Mouse (Mus musculus) neural tube, embryonic 11.5 days (tissue): Measurements from ENCODE around the gene Pnpla3. TPM values are rescaled to one million over a fixed set of nuclear protein-coding genes. Genes with fewer than 3 reads are reported as not detected.

Source experiments
- ATAC-seq: fragments of 200-750 bp; cut with Nextera tagmentation; 2 replicates; pipeline ENCODE4 v1.8.0; 2017; ENCODE audit warnings: moderate number of reproducible peaks, mild to moderate bottlenecking, moderate TSS enrichment, moderate library complexity; ENCODE audit not compliant: insufficient read depth, low FRiP score, low TSS enrichment
- DNase-seq: peaks from one replicate; pipeline ENCODE4 v3.0.0-alpha.2; 2015; ENCODE audit warnings: low spot score
- H3K27ac ChIP-seq: fragments of 300-500 bp; sonication (generic); 2 replicates; pipeline ENCODE4 v1.5.1; 2014; ENCODE audit warnings: low read depth, mild to moderate bottlenecking, low read length
- H3K27me3 ChIP-seq: fragments of 300-500 bp; sonication (generic); 2 replicates; pipeline ENCODE4 v1.6.1; 2014; ENCODE audit warnings: mild to moderate bottlenecking, low read length, mixed read lengths; ENCODE audit not compliant: control insufficient read depth, insufficient read depth
- H3K36me3 ChIP-seq: fragments of 300-500 bp; sonication (generic); 2 replicates; pipeline ENCODE4 v1.6.1; 2014; ENCODE audit warnings: mild to moderate bottlenecking, low read length, moderate library complexity, mixed read lengths; ENCODE audit not compliant: control insufficient read depth, insufficient read depth
- H3K4me1 ChIP-seq: fragments of 300-500 bp; sonication (generic); 2 replicates; pipeline ENCODE4 v1.6.1; 2014; ENCODE audit warnings: low read length, mixed read lengths; ENCODE audit not compliant: control insufficient read depth, insufficient read depth
- H3K4me2 ChIP-seq: fragments of 300-500 bp; sonication (generic); 2 replicates; pipeline ENCODE4 v1.6.1; 2014; ENCODE audit warnings: low read depth, mild to moderate bottlenecking, moderate library complexity
- H3K4me3 ChIP-seq: fragments of 300-500 bp; sonication (generic); 2 replicates; pipeline ENCODE4 v1.5.1; 2014; ENCODE audit warnings: low read depth, low read length
- H3K9ac ChIP-seq: fragments of 300-500 bp; sonication (generic); 2 replicates; pipeline ENCODE4 v1.6.1; 2014; ENCODE audit warnings: mild to moderate bottlenecking, low read length
- H3K9me3 ChIP-seq: fragments of 300-500 bp; sonication (generic); 2 replicates; pipeline ENCODE4 v1.6.1; 2016; ENCODE audit warnings: low read length; ENCODE audit not compliant: control insufficient read depth
- WGBS: fragments of 180-500 bp; shearing (Covaris S2); extraction: QIAGEN DNeasy Blood & Tissue Kit; methylation state at CpG from one replicate; pipeline ENCODE4 v1.1.7; 2014; 5-methylcytosine and 5-hydroxymethylcytosine counted together
- polyA plus RNA-seq: library from polyadenylated mRNA; unstranded; fragments of >200 nt; fragmentation: Nextera tagmentation; extraction: Ambion mirVana; gene quantifications from 2 replicates; pipeline ENCODE4 v1.2.1, GENCODE M21; 2014

Gene Pnpla3
- polyA plus RNA-seq, 1 experiment from 2014 or later = 0.29 TPM

DNA sequence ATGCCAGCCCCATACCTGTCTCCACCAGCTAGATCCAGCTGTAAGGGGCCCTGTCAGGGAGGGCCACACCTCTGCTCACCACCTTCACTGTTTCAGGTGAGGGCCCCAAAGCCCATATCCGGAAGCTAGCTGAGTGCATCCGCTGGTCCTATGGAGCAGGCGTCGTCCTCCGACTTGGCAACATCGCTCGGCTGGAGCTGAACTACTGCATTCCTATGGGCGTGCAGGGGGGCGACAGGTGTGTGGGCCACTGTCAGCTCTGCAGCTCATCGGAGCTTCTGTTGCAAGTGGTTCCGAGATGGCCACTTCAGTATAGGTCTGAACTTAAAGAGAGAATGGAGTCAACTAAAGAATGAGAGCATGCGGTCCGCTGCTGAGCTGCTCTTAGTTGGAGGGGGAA lies 43.3 kb downstream of the Pnpla3 start:
- Histone ChIP-seq H3K36me3 (peaks cover 15% of the 10 kb centered on the region), H3K4me2 (no peak overlapping the region), H3K27me3 (no peaks in the 10 kb centered on the region), H3K9me3 (no peaks in the 10 kb centered on the region), H3K9ac (no peak overlapping the region), H3K27ac (no peak overlapping the region), H3K4me1 (peaks cover 14% of the 10 kb centered on the region), H3K4me3 (no peak overlapping the region)
- DNase-seq = no peak
- 93% methylated on average over 13 of the region's 13 CpGs for WGBS
- no peak for ATAC-seq

DNA sequence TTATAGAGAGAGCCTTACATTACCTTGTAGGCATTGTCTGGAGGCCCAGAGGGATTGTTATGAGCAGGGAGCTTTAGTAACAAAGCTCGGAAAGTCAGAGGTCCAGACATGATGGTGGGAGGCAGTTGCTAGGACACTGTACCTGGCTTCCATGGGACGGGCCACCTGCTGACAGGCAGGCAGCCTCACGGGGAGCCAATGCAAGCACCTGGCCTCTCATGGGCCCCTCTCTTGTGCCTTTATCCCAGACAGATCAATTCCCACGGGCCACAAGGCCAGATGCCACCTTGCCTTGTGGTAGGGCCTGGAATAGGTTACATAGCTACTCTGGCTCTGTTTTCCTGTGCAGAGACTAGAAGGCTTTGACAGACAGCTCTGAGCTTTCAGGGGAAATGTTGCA lies 43.9 kb downstream of the Pnpla3 start:
- ATAC-seq (no peak), DNase-seq (no peak)
- Histone ChIP-seq H3K4me3 (no peak overlapping the region), H3K4me2 (no peak overlapping the region), H3K9ac (no peak overlapping the region), H3K27ac (no peak overlapping the region), H3K27me3 (no peaks in the 10 kb centered on the region), H3K4me1 (peaks cover 14% of the 10 kb centered on the region), H3K36me3 (peaks cover 9% of the 10 kb centered on the region), H3K9me3 (no peaks in the 10 kb centered on the region)
- WGBS = 84% methylated on average over 4 of the region's 4 CpGs

DNA sequence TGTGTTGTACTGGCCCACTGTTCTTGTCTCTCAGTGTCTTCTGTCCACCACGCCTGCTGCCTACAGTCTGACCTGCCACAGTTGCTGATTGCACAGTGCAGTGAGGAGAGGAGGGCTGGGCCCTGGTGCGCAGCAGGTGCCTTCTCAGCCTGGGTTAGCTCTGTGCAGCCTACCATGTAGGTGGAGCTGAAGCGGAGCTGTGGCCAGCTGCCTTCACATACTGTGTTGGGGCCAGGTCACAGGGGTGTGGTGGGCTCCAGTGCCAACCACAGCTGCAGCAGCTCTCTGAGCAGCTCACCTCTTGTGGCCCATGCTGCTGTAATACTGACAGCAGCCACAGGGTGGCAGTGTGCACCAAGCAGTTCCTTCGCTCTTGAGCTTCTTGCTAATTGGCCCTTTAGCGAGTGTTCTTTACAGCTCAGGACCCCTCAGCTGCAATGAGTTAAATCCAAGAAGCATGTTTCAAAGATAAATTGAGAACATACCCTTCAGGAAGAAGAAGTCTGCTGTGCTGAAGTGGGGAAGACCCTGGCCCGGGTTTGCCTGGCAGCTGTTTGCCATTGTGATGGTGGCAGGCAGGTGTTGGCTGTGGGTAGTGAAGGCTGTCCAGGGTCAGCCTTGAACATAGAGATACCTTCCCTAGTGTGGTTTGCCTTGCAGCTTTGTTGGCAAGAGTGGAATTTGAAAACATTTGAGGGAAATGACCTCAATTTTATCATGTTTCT lies 44.6 kb downstream of the Pnpla3 start:
- ATAC-seq = peak; percentile 53; the same call in 1 of the 2 replicates
- H3K4me2 ChIP-seq = no peak overlapping the region
- peaks cover 14% of the 10 kb centered on the region for H3K4me1 ChIP-seq
- WGBS = 50% methylated on average over 6 of the region's 6 CpGs
- H3K27me3 ChIP-seq = no peaks in the 10 kb centered on the region
- H3K4me3 ChIP-seq = no peak overlapping the region
- H3K36me3 ChIP-seq = peaks cover 7% of the 10 kb centered on the region
- no peaks in the 10 kb centered on the region for H3K9me3 ChIP-seq
- H3K9ac ChIP-seq = no peak overlapping the region
- no peak overlapping the region for H3K27ac ChIP-seq
- peak; percentile 92 for DNase-seq

DNA sequence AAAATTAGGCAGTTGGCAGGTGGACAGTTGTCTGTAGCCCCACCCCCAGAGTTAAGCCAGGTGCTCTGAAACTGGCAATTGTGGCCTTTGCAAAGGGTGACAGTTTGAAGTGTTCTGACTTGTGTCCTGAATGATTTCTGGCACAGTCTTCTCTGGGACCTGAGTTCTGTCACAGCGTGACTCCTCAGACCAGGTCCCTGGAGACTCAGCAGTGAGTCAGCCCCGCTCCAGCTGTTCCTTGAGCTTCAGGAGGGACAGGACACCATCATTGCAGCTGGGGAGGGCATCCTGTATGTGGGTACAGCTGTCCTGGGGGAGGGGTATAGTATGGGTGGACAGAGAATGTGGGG lies 45.1 kb downstream of the Pnpla3 start:
- no peak overlapping the region for H3K4me2 ChIP-seq
- no peaks in the 10 kb centered on the region for H3K9me3 ChIP-seq
- no peaks in the 10 kb centered on the region for H3K27me3 ChIP-seq
- H3K4me3 ChIP-seq = no peak overlapping the region
- ATAC-seq = no peak
- peaks cover 14% of the 10 kb centered on the region for H3K4me1 ChIP-seq
- WGBS = 86% methylated on average over 2 of the region's 2 CpGs
- H3K9ac ChIP-seq = no peak overlapping the region
- H3K36me3 ChIP-seq = peaks cover 7% of the 10 kb centered on the region
- DNase-seq = no peak
- no peak overlapping the region for H3K27ac ChIP-seq

DNA sequence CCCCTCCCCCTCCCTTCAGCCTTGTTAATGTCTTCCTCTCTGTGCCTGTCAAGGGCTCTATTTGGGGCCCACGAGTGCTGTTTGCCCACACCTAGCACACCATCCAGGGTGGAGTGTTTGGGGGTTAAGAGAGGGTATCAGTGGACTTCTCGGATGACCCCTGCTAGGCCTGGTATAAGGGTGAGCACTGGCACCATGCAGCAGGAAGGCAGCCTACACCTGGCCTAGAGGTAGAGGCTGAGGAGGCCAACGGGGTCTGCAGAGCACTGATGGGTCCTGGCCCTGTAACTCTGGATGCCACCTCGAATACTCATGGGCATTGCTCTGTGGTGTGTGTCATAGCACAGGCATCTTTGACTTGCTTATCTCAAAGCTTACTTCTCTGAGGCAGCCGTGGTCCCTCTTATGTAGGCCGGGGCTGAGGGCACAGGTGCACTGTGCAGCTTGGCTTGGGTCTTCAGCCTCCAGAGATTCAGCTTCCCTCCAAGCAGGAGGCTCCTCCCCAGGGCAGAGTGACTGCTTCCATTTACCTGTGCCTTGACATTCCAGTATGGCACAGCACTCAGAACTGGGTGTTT lies 45.6 kb downstream of the Pnpla3 start:
- DNase-seq = no peak
- ATAC-seq = no peak
- Histone ChIP-seq H3K9me3 (no peaks in the 10 kb centered on the region), H3K4me3 (no peak overlapping the region), H3K4me1 (peaks cover 19% of the 10 kb centered on the region), H3K27me3 (no peaks in the 10 kb centered on the region), H3K9ac (no peak overlapping the region), H3K27ac (no peak overlapping the region), H3K36me3 (peaks cover 7% of the 10 kb centered on the region), H3K4me2 (no peak overlapping the region)
- 93% methylated on average over 6 of the region's 6 CpGs for WGBS

DNA sequence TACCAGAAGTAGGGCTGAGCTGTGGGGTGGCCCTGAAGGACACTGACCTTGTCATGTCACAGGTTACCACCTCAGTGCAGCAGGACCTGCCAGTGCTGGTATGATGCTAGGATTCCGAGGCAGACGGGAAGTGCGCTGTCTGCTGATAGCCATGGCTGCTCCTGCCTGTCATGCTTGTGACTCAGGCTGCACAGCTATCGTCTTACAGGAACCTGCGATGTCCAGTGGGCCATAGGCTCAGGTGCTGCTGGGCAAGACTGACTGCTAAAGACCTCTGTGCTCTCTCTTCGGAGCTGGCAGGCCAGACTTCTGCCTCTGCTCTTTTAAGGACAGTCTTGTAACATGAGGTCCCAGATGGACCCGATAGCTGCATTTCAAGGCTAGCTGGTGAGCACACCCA lies 46.8 kb downstream of the Pnpla3 start:
- peaks cover 29% of the 10 kb centered on the region for H3K4me1 ChIP-seq
- no peak for DNase-seq
- H3K4me2 ChIP-seq = no peak overlapping the region
- no peak overlapping the region for H3K27ac ChIP-seq
- H3K27me3 ChIP-seq = no peaks in the 10 kb centered on the region
- H3K36me3 ChIP-seq = peaks cover 7% of the 10 kb centered on the region
- H3K4me3 ChIP-seq = no peak overlapping the region
- H3K9ac ChIP-seq = no peak overlapping the region
- 84% methylated on average over 7 of the region's 7 CpGs for WGBS
- H3K9me3 ChIP-seq = no peaks in the 10 kb centered on the region
- no peak for ATAC-seq

DNA sequence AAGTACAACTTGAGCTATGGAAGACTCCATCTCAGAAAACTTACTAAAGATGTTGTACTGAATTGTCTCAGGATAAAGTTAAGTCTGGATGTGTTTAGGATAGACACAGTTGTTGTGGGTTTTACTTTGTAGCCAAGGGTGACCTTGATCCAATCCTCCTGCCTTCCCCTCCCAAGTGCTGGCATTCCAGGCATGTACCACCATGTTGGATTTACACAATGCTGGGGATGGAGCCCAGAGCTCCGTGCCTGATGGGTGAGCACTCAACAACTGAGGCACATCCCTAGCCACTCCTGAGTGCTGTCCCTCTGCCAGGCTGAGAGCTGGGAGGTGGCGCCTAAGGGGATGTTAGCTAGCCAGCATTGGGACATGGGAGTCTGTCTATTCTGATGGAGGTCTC lies 47.6 kb downstream of the Pnpla3 start:
- Histone ChIP-seq H3K36me3 (peaks cover 7% of the 10 kb centered on the region), H3K4me2 (no peak overlapping the region), H3K4me3 (no peak overlapping the region), H3K27me3 (no peaks in the 10 kb centered on the region), H3K9ac (no peak overlapping the region), H3K27ac (no peak overlapping the region), H3K9me3 (no peaks in the 10 kb centered on the region), H3K4me1 (peaks cover 29% of the 10 kb centered on the region)
- DNase-seq (no peak), ATAC-seq (no peak)
- 85% methylated on average over 2 of the region's 2 CpGs for WGBS

DNA sequence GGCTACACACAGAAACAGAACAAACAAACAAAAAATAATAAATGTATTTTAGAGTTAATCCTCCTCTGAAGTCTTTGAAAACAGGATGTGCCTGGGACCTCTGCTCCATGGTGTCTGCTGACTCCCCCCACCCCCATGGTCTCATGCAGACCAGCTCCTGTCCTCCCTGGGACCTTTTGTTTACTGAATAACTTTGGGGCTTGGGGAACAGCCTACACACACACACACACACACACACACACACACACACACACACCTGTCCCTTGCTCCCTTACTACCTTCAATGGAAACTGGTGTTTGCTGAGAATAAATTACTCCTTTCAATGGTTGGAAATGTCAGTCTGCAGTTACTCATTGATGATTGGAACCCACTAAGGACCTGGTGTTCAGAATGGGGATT lies 48.4 kb downstream of the Pnpla3 start:
- no peak for ATAC-seq
- DNase-seq = no peak
- no peak overlapping the region for H3K4me2 ChIP-seq
- H3K27me3 ChIP-seq = no peaks in the 10 kb centered on the region
- peaks cover 29% of the 10 kb centered on the region for H3K4me1 ChIP-seq
- no peak overlapping the region for H3K4me3 ChIP-seq
- H3K9ac ChIP-seq = no peak overlapping the region
- H3K27ac ChIP-seq = 0 out of 2 replicates have a peak overlapping the region, but pooled peaks have one; percentile 24
- no peaks in the 10 kb centered on the region for H3K9me3 ChIP-seq
- H3K36me3 ChIP-seq = peaks cover 2% of the 10 kb centered on the region

DNA sequence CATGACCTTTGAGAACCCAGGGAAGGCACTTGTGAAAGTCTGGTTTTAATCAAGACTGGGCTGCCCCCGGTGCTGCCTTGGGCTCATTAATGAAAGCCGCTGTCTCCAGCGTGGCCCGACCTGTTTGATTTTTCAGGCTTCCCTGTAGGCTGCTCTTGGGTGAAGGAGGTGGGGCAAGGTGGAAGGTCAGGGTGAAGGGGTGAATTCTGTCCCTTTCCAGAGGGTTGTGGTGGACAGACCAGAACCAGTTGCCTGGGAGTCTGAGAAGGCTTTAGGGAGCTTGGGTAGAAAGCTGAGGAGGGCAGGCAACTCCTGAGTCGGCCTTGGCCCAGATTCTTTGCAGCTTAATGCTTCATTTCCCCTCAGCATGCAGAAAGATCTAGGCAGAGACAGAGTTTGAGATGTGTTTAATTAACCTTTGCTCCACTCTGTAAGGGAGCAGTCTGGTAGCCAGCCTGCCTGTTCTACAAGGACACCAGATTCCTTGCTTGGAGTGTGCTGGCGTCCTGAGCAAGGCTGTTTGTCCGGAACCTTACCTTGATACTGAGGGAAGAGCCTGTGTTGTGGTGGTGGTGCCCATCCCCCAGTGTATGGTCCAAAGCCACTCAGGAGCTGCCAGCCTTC lies 48.9 kb downstream of the Pnpla3 start:
- H3K9me3 ChIP-seq = no peaks in the 10 kb centered on the region
- no peak overlapping the region for H3K4me2 ChIP-seq
- no peak overlapping the region for H3K4me3 ChIP-seq
- no peak overlapping the region for H3K9ac ChIP-seq
- 0 out of 2 replicates have a peak overlapping the region, but pooled peaks have one; percentile 24 for H3K27ac ChIP-seq
- H3K4me1 ChIP-seq = peaks cover 29% of the 10 kb centered on the region
- peaks cover 2% of the 10 kb centered on the region for H3K36me3 ChIP-seq
- H3K27me3 ChIP-seq = no peaks in the 10 kb centered on the region
- WGBS = 38% methylated on average over 7 of the region's 7 CpGs
- ATAC-seq = no peak
- DNase-seq = no peak
